Mouse (Mus musculus): ENCODE measurements at regions not wholly inside any gene's neighbourhood (a gene's known extent, or its start where the extent isn't known, plus 50 kb on each side); places are given as distances from the start of the nearest gene placed in this dataset.

- WGBS: 92% methylated on average over 3 of the region's 3 CpGs
- no peak for ATAC-seq (ENCODE audit: insufficient number of reproducible peaks, insufficient read depth, low FRiP score, low TSS enrichment)
- H3K4me2 ChIP-seq (replicated peaks): no peak overlapping the region
- H3K36me3 ChIP-seq: no peaks in the 10 kb centered on the region
- H3K9me3 ChIP-seq: no peaks in the 10 kb centered on the region
- no peaks in the 10 kb centered on the region for H3K4me1 ChIP-seq
- H3K27ac ChIP-seq: no peak overlapping the region
- H3K9ac ChIP-seq: no peak overlapping the region
- H3K27me3 ChIP-seq: no peaks in the 10 kb centered on the region
- no peak overlapping the region for H3K4me3 ChIP-seq
These were observed 536.2 kb upstream of the Adgrl2 start for GRCm38 (mm10) chr3:149526509-149526908.

- peak overlapping the region; percentile 35 for H3K4me3 ChIP-seq
- H3K9me3 ChIP-seq: no peaks in the 10 kb centered on the region
- no peaks in the 10 kb centered on the region for H3K36me3 ChIP-seq
- no peak overlapping the region for H3K27ac ChIP-seq
- ATAC-seq (ENCODE audit: insufficient number of reproducible peaks, insufficient read depth, low FRiP score, low TSS enrichment): no peak
- WGBS: 17% methylated on average over 15 of the region's 15 CpGs
- no peak overlapping the region for H3K9ac ChIP-seq
- peak overlapping the region; percentile 74 for H3K4me2 ChIP-seq (replicated peaks)
- 0 out of 2 replicates have a peak, but pooled peaks cover 6% of the 10 kb centered on the region for H3K27me3 ChIP-seq
- H3K4me1 ChIP-seq: peaks cover 9% of the 10 kb centered on the region; the same call in 1 of the 2 replicates
These were observed 529.2 kb upstream of the Adgrl2 start for GRCm38 (mm10) chr3:149519575-149519929.

DNA sequence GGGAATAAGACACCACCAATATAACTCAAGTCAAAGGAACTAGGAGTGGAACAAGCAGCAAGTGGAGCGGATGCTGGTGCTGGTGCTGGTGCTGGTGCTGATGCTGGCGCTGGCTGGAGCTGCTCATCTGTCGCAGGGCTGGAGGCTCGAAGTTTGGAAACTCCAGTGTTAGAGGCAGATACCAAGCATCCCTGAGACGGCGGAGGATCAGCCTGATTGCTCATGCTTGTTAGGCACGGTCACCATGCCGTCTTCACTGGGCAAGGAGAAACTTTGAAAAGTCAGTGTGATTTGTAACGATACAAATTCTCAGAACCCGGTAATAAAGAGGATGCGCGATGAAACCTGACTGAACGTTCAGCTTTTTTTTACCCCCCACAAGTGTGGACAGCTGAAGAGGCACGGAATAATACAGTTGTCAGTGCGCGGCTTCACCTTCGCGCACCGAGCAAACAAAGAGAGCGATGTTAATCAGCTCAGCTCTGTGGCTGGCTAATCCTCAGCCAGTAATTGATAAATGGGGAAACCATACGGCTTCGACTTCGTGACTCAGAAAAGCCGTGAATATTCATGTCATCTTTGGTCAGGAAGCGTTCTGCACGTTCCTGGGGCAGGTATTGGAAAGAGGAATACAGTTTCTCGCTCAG, 528.7 kb upstream of the Adgrl2 start:
- Histone ChIP-seq H3K27me3 (0 out of 2 replicates have a peak, but pooled peaks cover 6% of the 10 kb centered on the region), H3K9ac (no peak overlapping the region), H3K4me2 (replicated peaks) (peak overlapping the region; percentile 74), H3K36me3 (no peaks in the 10 kb centered on the region), H3K9me3 (no peaks in the 10 kb centered on the region), H3K4me3 (peak overlapping the region; percentile 35), H3K4me1 (peaks cover 9% of the 10 kb centered on the region; the same call in 1 of the 2 replicates), H3K27ac (no peak overlapping the region)
- no peak for ATAC-seq (ENCODE audit: insufficient number of reproducible peaks, insufficient read depth, low FRiP score, low TSS enrichment)
- WGBS: 2% methylated on average over 27 of the region's 27 CpGs

GRCm38 (mm10) chr3:149517537-149517936, 527.2 kb upstream of the Adgrl2 start:
- no peak overlapping the region for H3K4me3 ChIP-seq
- no peak for ATAC-seq (ENCODE audit: insufficient number of reproducible peaks, insufficient read depth, low FRiP score, low TSS enrichment)
- no peak overlapping the region for H3K9ac ChIP-seq
- H3K36me3 ChIP-seq: no peaks in the 10 kb centered on the region
- WGBS: 75% methylated on average over 11 of the region's 11 CpGs
- H3K4me1 ChIP-seq: peaks cover 9% of the 10 kb centered on the region; the same call in 1 of the 2 replicates
- H3K27ac ChIP-seq: no peak overlapping the region
- H3K4me2 ChIP-seq (replicated peaks): no peak overlapping the region
- H3K9me3 ChIP-seq: no peaks in the 10 kb centered on the region
- 0 out of 2 replicates have a peak, but pooled peaks cover 6% of the 10 kb centered on the region for H3K27me3 ChIP-seq

DNA sequence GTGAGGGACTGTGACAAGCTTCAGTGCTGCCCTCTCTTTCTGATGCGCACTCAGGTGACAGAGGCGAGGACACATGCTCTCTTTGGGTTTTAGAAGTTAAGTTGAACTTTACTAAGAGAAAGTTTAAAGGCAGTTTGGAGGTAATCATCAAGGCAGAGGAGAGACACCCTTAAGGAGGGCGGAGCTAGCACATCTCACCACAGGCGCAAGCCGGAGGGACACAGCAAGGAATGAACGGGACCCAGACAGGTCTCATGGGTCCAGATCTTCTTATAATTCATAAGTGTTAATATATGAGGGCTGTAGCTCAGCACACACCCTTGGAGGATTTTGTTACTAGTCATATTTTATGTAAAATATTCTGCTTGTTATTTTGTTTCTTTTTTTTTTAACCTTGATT, 518.8 kb upstream of the Adgrl2 start:
- ATAC-seq (ENCODE audit: insufficient number of reproducible peaks, insufficient read depth, low FRiP score, low TSS enrichment): no peak
- no peak overlapping the region for H3K4me3 ChIP-seq
- no peak overlapping the region for H3K9ac ChIP-seq

GRCm38 (mm10) chr3:149508671-149509070, 518.3 kb upstream of the Adgrl2 start:
- Histone ChIP-seq H3K4me3 (no peak overlapping the region), H3K4me1 (no peaks in the 10 kb centered on the region), H3K27ac (no peak overlapping the region), H3K4me2 (replicated peaks) (no peak overlapping the region), H3K36me3 (no peaks in the 10 kb centered on the region), H3K9me3 (no peaks in the 10 kb centered on the region), H3K27me3 (no peaks in the 10 kb centered on the region), H3K9ac (no peak overlapping the region)
- WGBS: 86% methylated on average over 10 of the region's 10 CpGs
- ATAC-seq (ENCODE audit: insufficient number of reproducible peaks, insufficient read depth, low FRiP score, low TSS enrichment): no peak

More for the DNA sequence above, 518.8 kb upstream of the Adgrl2 start:
- H3K27me3 ChIP-seq: no peaks in the 10 kb centered on the region
- no peaks in the 10 kb centered on the region for H3K9me3 ChIP-seq
- no peaks in the 10 kb centered on the region for H3K4me1 ChIP-seq
- 91% methylated on average over 6 of the region's 6 CpGs for WGBS
- H3K36me3 ChIP-seq: no peaks in the 10 kb centered on the region
- H3K4me2 ChIP-seq (replicated peaks): no peak overlapping the region
- no peak overlapping the region for H3K27ac ChIP-seq

- no peak overlapping the region for H3K9ac ChIP-seq
- H3K4me1 ChIP-seq: no peaks in the 10 kb centered on the region
- no peak overlapping the region for H3K4me3 ChIP-seq
- no peak overlapping the region for H3K27ac ChIP-seq
- no peaks in the 10 kb centered on the region for H3K36me3 ChIP-seq
- no peak overlapping the region for H3K4me2 ChIP-seq (replicated peaks)
- H3K27me3 ChIP-seq: no peaks in the 10 kb centered on the region
- WGBS: 76% methylated on average over 9 of the region's 9 CpGs
- no peaks in the 10 kb centered on the region for H3K9me3 ChIP-seq
- ATAC-seq (ENCODE audit: insufficient number of reproducible peaks, insufficient read depth, low FRiP score, low TSS enrichment): no peak
These were observed 515.3 kb upstream of the Adgrl2 start for GRCm38 (mm10) chr3:149505692-149506091.

DNA sequence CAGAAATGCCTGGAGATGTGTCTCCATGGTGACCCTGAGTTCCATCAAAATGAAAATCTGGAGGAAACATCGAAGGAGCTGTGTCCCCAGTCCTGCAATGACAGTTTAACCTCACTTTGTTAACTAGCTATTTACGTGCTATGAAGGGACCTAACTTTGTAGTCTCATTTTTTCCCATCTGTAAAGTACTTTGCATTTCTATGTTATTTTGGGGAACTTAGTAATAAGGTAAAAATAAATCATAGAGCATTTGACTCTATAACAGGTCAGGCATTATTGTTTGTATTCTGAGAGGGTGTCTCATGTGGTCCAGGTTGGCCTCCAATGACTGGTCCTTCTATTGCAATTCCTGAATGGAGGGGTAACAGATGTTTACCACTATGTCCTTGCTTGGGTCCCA, 513.6 kb upstream of the Adgrl2 start:
- H3K4me1 ChIP-seq: no peaks in the 10 kb centered on the region
- H3K27me3 ChIP-seq: no peaks in the 10 kb centered on the region
- WGBS: 91% methylated on average over 2 of the region's 2 CpGs
- no peaks in the 10 kb centered on the region for H3K36me3 ChIP-seq
- H3K9ac ChIP-seq: no peak overlapping the region
- H3K27ac ChIP-seq: no peak overlapping the region
- H3K4me2 ChIP-seq (replicated peaks): no peak overlapping the region
- ATAC-seq (ENCODE audit: insufficient number of reproducible peaks, insufficient read depth, low FRiP score, low TSS enrichment): no peak
- H3K4me3 ChIP-seq: no peak overlapping the region
- no peaks in the 10 kb centered on the region for H3K9me3 ChIP-seq

GRCm38 (mm10) chr3:149500130-149500529, 509.8 kb upstream of the Adgrl2 start:
- no peaks in the 10 kb centered on the region for H3K9me3 ChIP-seq
- H3K36me3 ChIP-seq: no peaks in the 10 kb centered on the region
- no peak overlapping the region for H3K4me3 ChIP-seq
- H3K27ac ChIP-seq: no peak overlapping the region
- WGBS: 70% methylated on average over 3 of the region's 3 CpGs
- no peak overlapping the region for H3K9ac ChIP-seq
- ATAC-seq (ENCODE audit: insufficient number of reproducible peaks, insufficient read depth, low FRiP score, low TSS enrichment): no peak
- peaks cover 12% of the 10 kb centered on the region for H3K4me1 ChIP-seq
- H3K4me2 ChIP-seq (replicated peaks): no peak overlapping the region
- H3K27me3 ChIP-seq: no peaks in the 10 kb centered on the region

DNA sequence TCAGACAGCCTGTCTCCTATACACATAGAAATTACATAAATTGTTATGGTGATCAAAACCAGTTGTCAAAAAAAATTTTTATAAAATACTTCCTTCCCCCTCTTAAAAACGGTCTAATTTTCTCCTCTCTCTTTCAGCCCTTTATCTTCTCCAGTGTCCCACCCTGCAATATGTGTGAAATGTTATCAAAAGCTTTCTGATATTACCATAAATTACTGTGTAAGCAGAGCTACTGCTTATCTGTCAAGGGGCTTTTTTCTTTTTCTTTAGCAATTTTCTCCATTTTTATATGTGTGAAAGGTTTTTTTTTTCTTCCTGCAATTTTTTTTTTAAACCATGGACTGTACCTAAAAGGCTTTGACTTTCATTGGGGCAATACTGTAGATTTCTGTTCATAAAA, 508.4 kb upstream of the Adgrl2 start:
- no peaks in the 10 kb centered on the region for H3K27me3 ChIP-seq
- H3K4me1 ChIP-seq: peaks cover 12% of the 10 kb centered on the region
- 33% methylated on average over 1 of the region's 1 CpGs for WGBS
- H3K36me3 ChIP-seq: no peaks in the 10 kb centered on the region
- no peak overlapping the region for H3K4me2 ChIP-seq (replicated peaks)
- no peak overlapping the region for H3K27ac ChIP-seq
- H3K4me3 ChIP-seq: no peak overlapping the region
- no peaks in the 10 kb centered on the region for H3K9me3 ChIP-seq
- H3K9ac ChIP-seq: no peak overlapping the region
- ATAC-seq (ENCODE audit: insufficient number of reproducible peaks, insufficient read depth, low FRiP score, low TSS enrichment): no peak

DNA sequence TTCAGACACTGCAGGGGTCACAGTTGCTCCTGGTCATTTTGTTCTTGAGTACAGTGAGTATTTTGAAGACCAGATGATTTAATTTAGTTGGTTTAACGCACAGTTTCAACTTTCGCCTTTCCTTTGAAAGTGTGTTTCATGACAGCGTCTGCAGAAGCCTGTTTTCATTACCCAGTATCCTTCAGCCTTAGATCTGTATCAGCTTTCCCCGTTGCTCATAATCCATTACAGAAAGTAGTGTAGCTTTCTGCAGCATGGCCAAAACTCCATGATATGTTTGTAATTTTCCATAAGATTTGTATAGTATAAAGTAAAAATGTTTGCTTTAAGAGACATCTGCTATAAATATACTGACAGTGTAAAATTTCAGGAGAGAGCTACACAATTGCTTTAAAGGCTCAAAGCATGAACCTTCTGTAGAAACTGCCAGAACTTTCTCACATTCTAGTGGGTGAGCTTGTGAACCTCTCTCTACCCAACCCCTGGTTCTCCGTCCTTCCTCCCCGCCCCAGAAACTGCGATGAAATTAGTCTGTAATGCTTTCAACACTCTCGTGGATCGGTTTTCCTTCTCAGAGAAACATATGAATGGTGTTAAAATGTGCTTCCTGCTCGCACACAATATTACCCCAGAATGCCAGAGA, 506.6 kb upstream of the Adgrl2 start:
- 17% methylated on average over 10 of the region's 10 CpGs for WGBS
- peak; percentile 22; the same call in 1 of the 2 replicates for ATAC-seq (ENCODE audit: insufficient number of reproducible peaks, insufficient read depth, low FRiP score, low TSS enrichment)
- Histone ChIP-seq H3K9ac (no peak overlapping the region), H3K27ac (0 out of 2 replicates have a peak overlapping the region, but pooled peaks have one; percentile 78), H3K4me1 (peaks cover 12% of the 10 kb centered on the region), H3K9me3 (no peaks in the 10 kb centered on the region), H3K36me3 (no peaks in the 10 kb centered on the region), H3K4me2 (replicated peaks) (no peak overlapping the region; the same call in 1 of the 2 replicates), H3K27me3 (no peaks in the 10 kb centered on the region), H3K4me3 (no peak overlapping the region)

DNA sequence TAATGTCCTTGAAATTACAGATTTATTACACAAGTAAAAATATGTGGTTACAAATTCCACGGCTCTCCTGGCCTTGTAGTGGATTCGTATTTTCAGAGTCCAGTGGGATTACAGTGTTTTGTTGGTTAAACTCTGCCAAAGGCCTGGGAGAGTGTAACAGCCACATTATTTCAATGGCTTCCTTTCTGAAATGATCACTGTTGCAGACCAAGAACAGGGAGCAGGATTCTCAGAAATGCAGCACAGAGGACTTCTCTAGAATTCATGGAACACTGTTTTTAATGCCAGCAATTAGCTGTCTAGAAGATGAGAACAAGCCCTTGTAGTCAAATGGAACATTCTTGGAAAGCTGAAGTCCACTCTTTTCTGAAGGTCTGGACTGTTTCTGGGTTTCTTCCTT, 505.8 kb upstream of the Adgrl2 start:
- 35% methylated on average over 2 of the region's 2 CpGs for WGBS
- H3K27me3 ChIP-seq: no peaks in the 10 kb centered on the region
- no peak for ATAC-seq (ENCODE audit: insufficient number of reproducible peaks, insufficient read depth, low FRiP score, low TSS enrichment)
- no peaks in the 10 kb centered on the region for H3K36me3 ChIP-seq
- peak overlapping the region; percentile 78 for H3K27ac ChIP-seq
- H3K4me3 ChIP-seq: no peak overlapping the region
- H3K4me1 ChIP-seq: peaks cover 12% of the 10 kb centered on the region
- no peak overlapping the region for H3K4me2 ChIP-seq (replicated peaks)
- H3K9me3 ChIP-seq: no peaks in the 10 kb centered on the region
- no peak overlapping the region for H3K9ac ChIP-seq
